Mouse (Mus musculus): ENCODE results near the gene Vat1l.

The Vat1l gene

DNA sequence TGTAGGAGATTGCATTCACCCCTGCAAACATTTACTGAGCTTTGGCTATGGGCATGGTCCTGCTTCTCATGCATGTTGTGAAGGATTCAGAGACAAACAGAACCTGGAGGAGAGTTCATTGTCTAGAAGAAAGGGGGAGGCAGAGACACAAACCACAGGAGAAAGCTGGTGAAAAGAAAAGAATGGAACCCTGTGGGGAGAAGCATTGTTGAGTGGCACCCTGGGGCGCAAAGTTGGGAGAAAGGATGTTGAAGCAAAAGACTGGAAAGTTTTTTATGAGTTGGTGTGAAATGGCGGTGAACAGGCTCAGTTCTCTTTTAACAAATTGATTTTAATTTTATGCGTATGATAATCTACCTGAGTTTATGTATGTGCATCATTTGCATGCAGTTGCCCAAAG, 178.8 kb downstream of the Vat1l start:
- Histone ChIP-seq H3K4me3 (replicated peaks; ENCODE audit: low read length) (no peak overlapping the region), H3K4me1 (replicated peaks; ENCODE audit: low read depth, low read length) (peaks cover 13% of the 10 kb centered on the region), H3K27me3 (ENCODE audit: insufficient read depth, low read length) (no peaks in the 10 kb centered on the region), H3K36me3 (ENCODE audit: insufficient read depth, low read length) (no peaks in the 10 kb centered on the region), H3K9me3 (ENCODE audit: low read length) (no peaks in the 10 kb centered on the region; the same call in 1 of the 2 replicates)
- TF ChIP-seq POU5F1 (IDR thresholded peaks at IDR 0.05; ENCODE audit: borderline replicate concordance, low read length) (no peak), CTCF (conservative IDR thresholded peaks at IDR 0.05; ENCODE audit: low read length) (no peak), NANOG (IDR thresholded peaks at IDR 0.05; ENCODE audit: borderline replicate concordance, low read length) (no peak)

GRCm38 (mm10) chr8:114387494-114387893, 182.1 kb downstream of the Vat1l start:
- Histone ChIP-seq H3K36me3 (ENCODE audit: insufficient read depth, low read length) (no peaks in the 10 kb centered on the region), H3K4me3 (replicated peaks; ENCODE audit: low read length) (no peak overlapping the region), H3K27me3 (ENCODE audit: insufficient read depth, low read length) (no peaks in the 10 kb centered on the region), H3K9me3 (ENCODE audit: low read length) (no peaks in the 10 kb centered on the region), H3K4me1 (replicated peaks; ENCODE audit: low read depth, low read length) (peaks cover 16% of the 10 kb centered on the region)
- no peak for TF ChIP-seq POU5F1 (IDR thresholded peaks at IDR 0.05; ENCODE audit: borderline replicate concordance, low read length)
- TF ChIP-seq NANOG (IDR thresholded peaks at IDR 0.05; ENCODE audit: borderline replicate concordance, low read length), result no peak
- no peak for TF ChIP-seq CTCF (conservative IDR thresholded peaks at IDR 0.05; ENCODE audit: low read length)

- H3K4me1 ChIP-seq (replicated peaks; ENCODE audit: low read depth, low read length), result peaks cover 3% of the 10 kb centered on the region; the same call in 1 of the 2 replicates
- no peak for TF ChIP-seq POU5F1 (IDR thresholded peaks at IDR 0.05; ENCODE audit: borderline replicate concordance, low read length)
- TF ChIP-seq CTCF (conservative IDR thresholded peaks at IDR 0.05; ENCODE audit: low read length), result peak; percentile 36
- no peak for TF ChIP-seq NANOG (IDR thresholded peaks at IDR 0.05; ENCODE audit: borderline replicate concordance, low read length)
Measured at GRCm38 (mm10) chr8:114390465-114391254, 185.2 kb downstream of the Vat1l start.

GRCm38 (mm10) chr8:114398326-114398725, 192.9 kb downstream of the Vat1l start:
- Histone ChIP-seq H3K9me3 (ENCODE audit: low read length) (peaks cover 14% of the 10 kb centered on the region), H3K4me3 (replicated peaks; ENCODE audit: low read length) (no peak overlapping the region), H3K36me3 (ENCODE audit: insufficient read depth, low read length) (no peaks in the 10 kb centered on the region), H3K27me3 (ENCODE audit: insufficient read depth, low read length) (no peaks in the 10 kb centered on the region), H3K4me1 (replicated peaks; ENCODE audit: low read depth, low read length) (peaks cover 24% of the 10 kb centered on the region)
- TF ChIP-seq NANOG (IDR thresholded peaks at IDR 0.05; ENCODE audit: borderline replicate concordance, low read length) (no peak), CTCF (conservative IDR thresholded peaks at IDR 0.05; ENCODE audit: low read length) (no peak), POU5F1 (IDR thresholded peaks at IDR 0.05; ENCODE audit: borderline replicate concordance, low read length) (no peak)

More at GRCm38 (mm10) chr8:114390465-114391254, 185.2 kb downstream of the Vat1l start:
- no peaks in the 10 kb centered on the region for H3K9me3 ChIP-seq (ENCODE audit: low read length)
- no peaks in the 10 kb centered on the region for H3K27me3 ChIP-seq (ENCODE audit: insufficient read depth, low read length)
- H3K36me3 ChIP-seq (ENCODE audit: insufficient read depth, low read length), result no peaks in the 10 kb centered on the region
- H3K4me3 ChIP-seq (replicated peaks; ENCODE audit: low read length), result no peak overlapping the region

- Histone ChIP-seq H3K4me1 (replicated peaks; ENCODE audit: low read depth, low read length) (peaks cover 30% of the 10 kb centered on the region), H3K9me3 (ENCODE audit: low read length) (peaks cover 14% of the 10 kb centered on the region), H3K36me3 (ENCODE audit: insufficient read depth, low read length) (no peaks in the 10 kb centered on the region), H3K27me3 (ENCODE audit: insufficient read depth, low read length) (no peaks in the 10 kb centered on the region), H3K4me3 (replicated peaks; ENCODE audit: low read length) (no peak overlapping the region)
- TF ChIP-seq NANOG (IDR thresholded peaks at IDR 0.05; ENCODE audit: borderline replicate concordance, low read length), result no peak
- TF ChIP-seq POU5F1 (IDR thresholded peaks at IDR 0.05; ENCODE audit: borderline replicate concordance, low read length), result no peak
- TF ChIP-seq CTCF (conservative IDR thresholded peaks at IDR 0.05; ENCODE audit: low read length), result no peak
Measured at GRCm38 (mm10) chr8:114399273-114399672, 193.9 kb downstream of the Vat1l start.

DNA sequence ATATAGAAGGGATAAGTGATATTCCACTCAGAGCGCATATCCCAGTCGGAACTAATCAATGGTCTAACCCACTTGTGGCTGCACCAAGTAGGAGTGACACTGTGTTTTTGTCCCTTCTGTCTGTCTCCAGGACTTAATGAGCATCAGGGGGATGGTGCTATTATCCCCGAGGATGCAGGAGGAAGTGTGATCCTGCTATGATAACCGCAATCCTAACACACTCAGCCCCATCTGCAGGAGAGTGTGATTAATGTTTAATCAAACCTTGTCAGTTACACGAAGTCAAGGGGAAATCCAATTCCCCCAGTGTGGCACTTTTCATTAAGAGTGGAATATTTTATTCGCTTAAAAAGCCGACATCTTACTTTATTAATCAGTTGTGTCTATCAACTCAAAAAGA, 196.3 kb downstream of the Vat1l start:
- H3K4me3 ChIP-seq (replicated peaks; ENCODE audit: low read length), result no peak overlapping the region
- TF ChIP-seq NANOG (IDR thresholded peaks at IDR 0.05; ENCODE audit: borderline replicate concordance, low read length), result no peak
- no peak for TF ChIP-seq POU5F1 (IDR thresholded peaks at IDR 0.05; ENCODE audit: borderline replicate concordance, low read length)
- TF ChIP-seq CTCF (conservative IDR thresholded peaks at IDR 0.05; ENCODE audit: low read length), result no peak
- H3K4me1 ChIP-seq (replicated peaks; ENCODE audit: low read depth, low read length), result peaks cover 30% of the 10 kb centered on the region
- no peaks in the 10 kb centered on the region for H3K36me3 ChIP-seq (ENCODE audit: insufficient read depth, low read length)
- no peaks in the 10 kb centered on the region for H3K27me3 ChIP-seq (ENCODE audit: insufficient read depth, low read length)
- peaks cover 14% of the 10 kb centered on the region for H3K9me3 ChIP-seq (ENCODE audit: low read length)

DNA sequence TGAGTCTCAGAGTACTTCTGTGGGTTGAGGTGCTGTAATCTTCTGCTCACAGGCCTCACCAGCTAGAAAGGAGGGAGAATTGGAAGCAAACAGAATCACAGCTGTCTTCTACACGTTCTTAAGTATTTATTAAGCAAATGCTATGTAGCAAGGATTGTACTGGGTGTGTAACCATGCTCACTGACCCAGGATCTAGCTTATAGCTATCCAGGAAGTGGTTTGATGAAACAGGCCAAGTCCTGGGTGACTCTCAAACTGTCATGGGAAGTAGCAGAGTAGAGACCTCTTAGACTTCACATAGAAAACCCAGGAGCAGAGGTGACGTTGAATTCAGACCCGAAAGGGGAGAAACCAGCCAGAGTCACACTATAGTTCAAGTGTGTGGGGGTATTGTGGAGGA, 206.0 kb downstream of the Vat1l start:
- H3K4me3 ChIP-seq (replicated peaks; ENCODE audit: low read length), result no peak overlapping the region
- H3K4me1 ChIP-seq (replicated peaks; ENCODE audit: low read depth, low read length), result no peaks in the 10 kb centered on the region
- TF ChIP-seq CTCF (conservative IDR thresholded peaks at IDR 0.05; ENCODE audit: low read length) (no peak), POU5F1 (IDR thresholded peaks at IDR 0.05; ENCODE audit: borderline replicate concordance, low read length) (no peak), NANOG (IDR thresholded peaks at IDR 0.05; ENCODE audit: borderline replicate concordance, low read length) (no peak)
- H3K36me3 ChIP-seq (ENCODE audit: insufficient read depth, low read length), result no peaks in the 10 kb centered on the region
- no peaks in the 10 kb centered on the region for H3K27me3 ChIP-seq (ENCODE audit: insufficient read depth, low read length)
- H3K9me3 ChIP-seq (ENCODE audit: low read length), result peaks cover 27% of the 10 kb centered on the region

GRCm38 (mm10) chr8:114417786-114418185, 212.4 kb downstream of the Vat1l start, which contains the start of gene Clec3a:
Gene Clec3a, plus strand, starts transcription at chr8:114418086.
- TF ChIP-seq CTCF (conservative IDR thresholded peaks at IDR 0.05; ENCODE audit: low read length), result no peak
- TF ChIP-seq NANOG (IDR thresholded peaks at IDR 0.05; ENCODE audit: borderline replicate concordance, low read length), result no peak
- TF ChIP-seq POU5F1 (IDR thresholded peaks at IDR 0.05; ENCODE audit: borderline replicate concordance, low read length), result no peak
- H3K36me3 ChIP-seq (ENCODE audit: insufficient read depth, low read length), result no peaks in the 10 kb centered on the region
- no peaks in the 10 kb centered on the region for H3K4me1 ChIP-seq (replicated peaks; ENCODE audit: low read depth, low read length)
- H3K27me3 ChIP-seq (ENCODE audit: insufficient read depth, low read length), result no peaks in the 10 kb centered on the region
- no peak within 1 kb of the TSS for H3K4me3 ChIP-seq (replicated peaks; ENCODE audit: low read length)
- H3K9me3 ChIP-seq (ENCODE audit: low read length), result peaks cover 27% of the 10 kb centered on the region
